In the genomic region with DNA sequence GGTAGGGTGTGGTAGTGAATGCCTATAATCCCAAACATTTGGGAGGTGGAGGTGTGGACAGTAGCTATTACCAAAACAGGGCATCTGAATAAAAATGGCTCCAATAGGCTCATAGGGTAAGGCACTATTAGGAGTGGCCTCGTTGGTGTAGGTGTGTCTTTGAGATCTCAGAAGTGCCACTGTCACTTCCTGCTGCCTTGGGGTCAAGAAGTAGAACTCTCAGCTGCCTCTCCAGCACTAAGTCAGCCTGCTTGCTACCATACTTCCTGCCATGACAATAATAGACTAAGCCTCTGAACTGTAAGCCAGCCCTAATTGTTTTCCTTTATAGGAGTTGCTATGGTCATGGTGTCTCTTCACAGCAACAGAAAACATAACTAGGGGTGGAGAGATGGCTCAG, we compare ENCODE assay signal across 18 mouse cellular contexts. TPM values are rescaled to one million over a fixed set of nuclear protein-coding genes. Genes with fewer than 3 reads are reported as not detected.
DNase-seq lines count a peak whose midpoint lies in the region; ATAC-seq and TF ChIP-seq lines count a peak whose summit lies in the region.
"Had no signal": no experiment of that assay in that cellular context is flagged by ENCODE, and none has a peak within 500 bp of the region (broad histone marks: within the 10 kb centered on the region; RNA-seq: fewer than 3 reads in every experiment).

No protein-coding gene starts in this region.

- TF ChIP-seq RAD21 in MEL (IDR thresholded peaks at IDR 0.05; ENCODE audit: low read depth, low read length), result no peak

- peak; percentile 94 for ATAC-seq in megakaryocyte, adult 5-6 weeks (ENCODE audit: poor library complexity, severe bottlenecking)
- no peak for ATAC-seq in kidney, embryonic 16.5 days (ENCODE audit: low FRiP score, low TSS enrichment)
- ATAC-seq in heart, embryonic 12.5 days (ENCODE audit: insufficient number of reproducible peaks, low FRiP score), result no peak
- ATAC-seq: forebrain, postnatal 0 days had no signal

- H3K4me1 ChIP-seq in MEL (ENCODE audit: control insufficient read depth in 1 of 2, insufficient read depth in 2 of 2, low read length in 2 of 2), result peaks cover 22 to 39% of the 10 kb centered on the region in 2 experiments
- H3K4me1 ChIP-seq in kidney, embryonic 16.5 days (ENCODE audit: insufficient read depth, low read length), result peaks cover 2% of the 10 kb centered on the region
- peaks cover 11% of the 10 kb centered on the region for H3K4me1 ChIP-seq in heart, embryonic 12.5 days (replicated peaks)
- H3K4me1 ChIP-seq: hindbrain, embryonic 10.5 days had no signal

- H3K27ac ChIP-seq in MEL (ENCODE audit: control insufficient read depth, low read depth, low read length), result no peak overlapping the region; the same call in 1 of the 2 replicates
- H3K27ac ChIP-seq in gastrocnemius, adult 2 months, result no peak overlapping the region; the same call in 1 of the 2 replicates
- no peak overlapping the region for H3K27ac ChIP-seq in kidney, embryonic 16.5 days (ENCODE audit: low read length)
- H3K27ac ChIP-seq in heart, embryonic 12.5 days (ENCODE audit: poor library complexity, severe bottlenecking), result no peak overlapping the region
- H3K27ac ChIP-seq: hindbrain, embryonic 10.5 days; left cerebral cortex, adult 2 months; lung, embryonic 15.5 days had no signal

- 67% methylated on average over 1 of the region's 1 CpGs for WGBS in kidney, embryonic 16.5 days
- 74% methylated on average over 1 of the region's 1 CpGs for WGBS in heart, embryonic 12.5 days

- intact Hi-C loops in gastrocnemius, adult 2 months (cut with DNase I), result no loop called here

- no peak overlapping the region for H3K4me3 ChIP-seq in MEL (ENCODE audit: control insufficient read depth in 1 of 2, insufficient read depth in 1 of 2, low read depth in 2 of 2, low read length in 2 of 2)
- H3K4me3 ChIP-seq in gastrocnemius, adult 2 months, result no peak overlapping the region
- no peak overlapping the region for H3K4me3 ChIP-seq in kidney, embryonic 16.5 days (ENCODE audit: low read length)
- H3K4me3 ChIP-seq in heart, embryonic 12.5 days, result no peak overlapping the region
- H3K4me3 ChIP-seq: hindbrain, embryonic 10.5 days; left cerebral cortex, adult 2 months; lung, embryonic 15.5 days; myocyte had no signal

- peaks cover 74% of the 10 kb centered on the region for H3K79me2 ChIP-seq in MEL (ENCODE audit: control insufficient read depth, insufficient read depth, low read length, poor library complexity)

- no peak for TF ChIP-seq CTCF in MEL (IDR thresholded peaks at IDR 0.05 in 2 of 3, conservative IDR thresholded peaks at IDR 0.05 in 1 of 3; ENCODE audit: control insufficient read depth in 1 of 3, insufficient read depth in 1 of 3, low read depth in 2 of 3, low read length in 3 of 3, poor library complexity in 1 of 3, severe bottlenecking in 1 of 3)
- no peak for TF ChIP-seq CTCF in gastrocnemius, adult 2 months (IDR thresholded peaks at IDR 0.05)

- H3K9me3 ChIP-seq in MEL (replicated peaks; ENCODE audit: insufficient read depth, low read length), result no peaks in the 10 kb centered on the region
- H3K9me3 ChIP-seq in kidney, embryonic 16.5 days (ENCODE audit: low read length), result no peaks in the 10 kb centered on the region
- H3K9me3 ChIP-seq in heart, embryonic 12.5 days (replicated peaks), result no peaks in the 10 kb centered on the region
- H3K9me3 ChIP-seq: hindbrain, embryonic 10.5 days; lung, embryonic 15.5 days had no signal

- H3K36me3 ChIP-seq in MEL (ENCODE audit: control insufficient read depth in 1 of 2, insufficient read depth in 2 of 2, low read length in 2 of 2), result peaks cover 20 to 75% of the 10 kb centered on the region in 2 experiments
- H3K36me3 ChIP-seq in kidney, embryonic 16.5 days (ENCODE audit: insufficient read depth, low read length), result peaks cover 7% of the 10 kb centered on the region; the same call in 1 of the 2 replicates
- H3K36me3 ChIP-seq in heart, embryonic 12.5 days, result peaks cover 22% of the 10 kb centered on the region

- H3K4me2 ChIP-seq in kidney, embryonic 16.5 days (replicated peaks; ENCODE audit: low read depth, low read length), result no peak overlapping the region
- no peak overlapping the region for H3K4me2 ChIP-seq in heart, embryonic 12.5 days
- H3K4me2 ChIP-seq: heart, embryonic 11.5 days; lung, embryonic 15.5 days had no signal

- H3K9ac ChIP-seq in MEL (ENCODE audit: control insufficient read depth, low read depth, low read length, poor library complexity, severe bottlenecking), result no peak overlapping the region
- H3K9ac ChIP-seq in kidney, embryonic 16.5 days (replicated peaks; ENCODE audit: low read length), result no peak overlapping the region
- H3K9ac ChIP-seq in heart, embryonic 12.5 days, result no peak overlapping the region
- H3K9ac ChIP-seq: forebrain, postnatal 0 days; lung, embryonic 15.5 days had no signal

- peak; percentile 3 for DNase-seq in thymus, postnatal 25 days
- DNase-seq in thymus, postnatal 4 days, result no peak
- peak; percentile 34 for DNase-seq in MEL (ENCODE audit: low read depth, low spot score)
- DNase-seq in gastrocnemius, adult 2 months, result no peak
- DNase-seq: cerebellum, adult 8-10 months; embryo, embryonic 11 days; forebrain, postnatal 0 days; gastrocnemius, postnatal 14 days; kidney, adult 18-20 months; right cerebral cortex, postnatal 4 days had no signal

- H3K27me3 ChIP-seq in MEL (ENCODE audit: control insufficient read depth in 1 of 2, insufficient read depth in 2 of 2, low read length in 2 of 2), result no peaks in the 10 kb centered on the region
- H3K27me3 ChIP-seq in kidney, embryonic 16.5 days (ENCODE audit: insufficient read depth, low read length), result no peaks in the 10 kb centered on the region
- no peaks in the 10 kb centered on the region for H3K27me3 ChIP-seq in heart, embryonic 12.5 days (replicated peaks)
- H3K27me3 ChIP-seq: lung, embryonic 15.5 days had no signal

- 0 out of 4 replicates have a peak, but pooled peaks of 1 of the 2 experiments have one; percentile 19 for TF ChIP-seq POLR2A in MEL (IDR thresholded peaks at IDR 0.05; ENCODE audit: control insufficient read depth in 1 of 2, insufficient read depth in 1 of 2, low read depth in 1 of 2, low read length in 2 of 2, poor library complexity in 1 of 2)

- no peak for TF ChIP-seq EP300 in MEL (IDR thresholded peaks at IDR 0.05; ENCODE audit: low read depth in 1 of 2, low read length in 2 of 2)

TF ChIP-seq in MEL, 35 proteins besides CTCF, POLR2A, EP300 and RAD21 (continues in another document):
- TF ChIP-seq MAFK (IDR thresholded peaks at IDR 0.05; ENCODE audit: borderline replicate concordance, low read depth, low read length), result no peak
- no peak for TF ChIP-seq MAZ (IDR thresholded peaks at IDR 0.05; ENCODE audit: low read depth, low read length)
- no peak for TF ChIP-seq ELF1 (IDR thresholded peaks at IDR 0.05; ENCODE audit: low read depth, low read length)
- TF ChIP-seq E2F4 (IDR thresholded peaks at IDR 0.05; ENCODE audit: borderline replicate concordance, low read depth, low read length), result no peak
- no peak for TF ChIP-seq ZNF384 (IDR thresholded peaks at IDR 0.05; ENCODE audit: low read depth, low read length)
- no peak for TF ChIP-seq GATA1 (IDR thresholded peaks at IDR 0.05; ENCODE audit: low read depth, low read length)
- no peak for TF ChIP-seq GABPA (IDR thresholded peaks at IDR 0.05; ENCODE audit: low read depth, low read length)
- no peak for TF ChIP-seq USF1 (IDR thresholded peaks at IDR 0.05; ENCODE audit: low read depth, low read length)
- no peak for TF ChIP-seq TAL1 (IDR thresholded peaks at IDR 0.05; ENCODE audit: low read length)
- TF ChIP-seq NRF1 (IDR thresholded peaks at IDR 0.05; ENCODE audit: insufficient read depth, low read depth, low read length, poor library complexity, severe bottlenecking), result no peak
- TF ChIP-seq ZC3H11A (IDR thresholded peaks at IDR 0.05; ENCODE audit: low read depth, low read length), result no peak
- TF ChIP-seq UBTF (IDR thresholded peaks at IDR 0.05; ENCODE audit: borderline replicate concordance, insufficient read depth, low read depth, low read length), result no peak
- TF ChIP-seq NELFE (IDR thresholded peaks at IDR 0.05; ENCODE audit: low read depth, low read length), result no peak
- TF ChIP-seq CHD2 (IDR thresholded peaks at IDR 0.05; ENCODE audit: low read length), result no peak
- TF ChIP-seq MEF2A (IDR thresholded peaks at IDR 0.05; ENCODE audit: extremely low read depth, insufficient replicate concordance, low read depth, low read length, poor library complexity, severe bottlenecking), result no peak
- TF ChIP-seq MAX (IDR thresholded peaks at IDR 0.05; ENCODE audit: low read length), result no peak
- no peak for TF ChIP-seq CHD1 (IDR thresholded peaks at IDR 0.05; ENCODE audit: low read depth, low read length)

RNA-seq across cellular contexts. Expression of a gene that starts 7.7 kb away (rescaled TPM):
- total RNA-seq in MEL (2012; rRNA removed), result 7.9 and 8.6 TPM in 2 replicates
- polyA plus RNA-seq in MEL (2012; ENCODE audit: insufficient read depth in 1 of 2, insufficient read length in 2 of 2, low read depth in 1 of 2, low replicate concordance in 2 of 2, missing spikeins in 1 of 2), result 1 to 10 TPM in 1 of 2 experiments, not detected in 1; 8.0 TPM
- total RNA-seq in megakaryocyte, adult 5-6 weeks (2015), result 23.3 and 31.8 TPM in 2 replicates
- total RNA-seq in megakaryocyte, adult 5-6 weeks (2017), result 27.9 and 30.4 TPM in 2 replicates
- total RNA-seq in gastrocnemius, adult 2 months (2021), result 10 to 100 TPM; 23.3 to 23.4 TPM
- 36.0 and 39.9 TPM in 2 replicates for polyA plus RNA-seq in kidney, embryonic 16.5 days (2015; fragmentation: Nextera tagmentation; extraction: Ambion mirVana)
- 26.0 and 30.9 TPM in 2 replicates for polyA plus RNA-seq in heart, embryonic 12.5 days (2016; fragmentation: Nextera tagmentation; extraction: Ambion mirVana)

RNA-seq across cellular contexts. Expression of a gene that starts 8.2 kb away (rescaled TPM):
- total RNA-seq in MEL (2012; rRNA removed), result 141 and 171 TPM in 2 replicates
- 100 to 1,000 TPM in 1 of 2 experiments, 10 to 100 TPM in 1; 60.2 to 135 TPM for polyA plus RNA-seq in MEL (2012; ENCODE audit: insufficient read depth in 1 of 2, insufficient read length in 2 of 2, low read depth in 1 of 2, low replicate concordance in 2 of 2, missing spikeins in 1 of 2)
- 365 and 394 TPM in 2 replicates for total RNA-seq in megakaryocyte, adult 5-6 weeks (2015)
- total RNA-seq in megakaryocyte, adult 5-6 weeks (2017), result 404 and 425 TPM in 2 replicates
- total RNA-seq in gastrocnemius, adult 2 months (2021), result 10 to 100 TPM; 23.5 to 25.5 TPM
- 194 and 209 TPM in 2 replicates for polyA plus RNA-seq in kidney, embryonic 16.5 days (2015; fragmentation: Nextera tagmentation; extraction: Ambion mirVana)
- polyA plus RNA-seq in heart, embryonic 12.5 days (2016; fragmentation: Nextera tagmentation; extraction: Ambion mirVana), result 187 and 188 TPM in 2 replicates

RNA-seq across cellular contexts. Expression of a gene that starts 37.7 kb away (rescaled TPM):
- 7.1 and 7.6 TPM in 2 replicates for total RNA-seq in MEL (2012; rRNA removed)
- 10 to 100 TPM in 1 of 2 experiments, not detected in 1; 32.5 TPM for polyA plus RNA-seq in MEL (2012; ENCODE audit: insufficient read depth in 1 of 2, insufficient read length in 2 of 2, low read depth in 1 of 2, low replicate concordance in 2 of 2, missing spikeins in 1 of 2)
- total RNA-seq in megakaryocyte, adult 5-6 weeks (2015), result 8.3 and 8.4 TPM in 2 replicates
- 3.8 TPM in 2 replicates for total RNA-seq in megakaryocyte, adult 5-6 weeks (2017)
- total RNA-seq in gastrocnemius, adult 2 months (2021), result 1 to 10 TPM in 1 of 2 experiments, under 1 TPM in 1; 0.38 to 2.5 TPM
- polyA plus RNA-seq in kidney, embryonic 16.5 days (2015; fragmentation: Nextera tagmentation; extraction: Ambion mirVana), result 60.4 and 61.5 TPM in 2 replicates
- 43.4 and 45.0 TPM in 2 replicates for polyA plus RNA-seq in heart, embryonic 12.5 days (2016; fragmentation: Nextera tagmentation; extraction: Ambion mirVana)

Comparison
In these comparisons a context has a peak if more than half of its experiments do, and no peak if none do; other contexts are left out.
1. DNase-seq: peak in thymus, postnatal 25 days (single experiment) and MEL (single experiment); none in thymus, postnatal 4 days (single experiment) and gastrocnemius, adult 2 months (single experiment).